In the genomic region with DNA sequence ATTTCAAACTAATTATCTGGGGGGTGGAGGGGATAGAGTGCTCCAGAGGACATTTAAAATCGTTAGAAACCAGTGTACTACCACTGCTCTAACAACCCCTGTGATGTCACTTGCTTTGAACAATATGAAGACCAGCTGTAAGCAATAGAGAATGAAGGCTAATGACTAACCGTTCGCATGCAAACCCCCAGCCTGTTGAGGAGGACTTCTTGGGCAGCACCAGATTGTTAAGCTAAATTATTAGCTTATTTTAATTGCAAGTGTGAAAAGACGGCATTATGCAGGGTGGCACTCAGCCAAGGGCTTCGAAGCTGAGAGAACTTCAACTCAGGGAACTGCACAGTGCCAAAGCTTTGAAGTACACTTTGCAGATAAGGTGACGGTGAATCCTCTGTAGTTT, we compare ENCODE assay signal across 10 mouse cellular contexts.
DNase-seq lines count a peak whose midpoint lies in the region; ATAC-seq and TF ChIP-seq lines count a peak whose summit lies in the region.
"Had no signal": no experiment of that assay in that cellular context is flagged by ENCODE, and none has a peak within 500 bp of the region (broad histone marks: within the 10 kb centered on the region; RNA-seq: fewer than 3 reads in every experiment).

No protein-coding gene starts in this region.

- no peak overlapping the region for H3K9ac ChIP-seq in kidney, embryonic 15.5 days
- no peak overlapping the region for H3K9ac ChIP-seq in forebrain, embryonic 13.5 days
- H3K9ac ChIP-seq: heart, embryonic 15.5 days; lung, embryonic 15.5 days had no signal

- TF ChIP-seq POLR2A in kidney, adult 2 months (IDR thresholded peaks at IDR 0.05; ENCODE audit: low read depth, low read length): no peak

- H3K36me3 ChIP-seq in kidney, adult 2 months (ENCODE audit: control insufficient read depth, insufficient read depth, low read length): no peaks in the 10 kb centered on the region
- H3K36me3 ChIP-seq in kidney, embryonic 15.5 days: no peaks in the 10 kb centered on the region
- no peaks in the 10 kb centered on the region for H3K36me3 ChIP-seq in forebrain, embryonic 13.5 days (ENCODE audit: poor library complexity, severe bottlenecking)
- H3K36me3 ChIP-seq: heart, embryonic 15.5 days; lung, embryonic 15.5 days had no signal

- peak; percentile 53 for DNase-seq in kidney, adult 2 months
- DNase-seq in heart, postnatal 10 days: peak; percentile 29 to 40
- DNase-seq in left cerebral cortex, postnatal 14 days (ENCODE audit: low spot score in 2 of 2): peak; percentile 22 to 57
- DNase-seq in urinary bladder, adult 2 months (ENCODE audit: low spot score): no peak
- DNase-seq in urinary bladder, postnatal 36 days (ENCODE audit: low spot score in 2 of 2): no peak
- no peak for DNase-seq in ovary, postnatal 10 days (ENCODE audit: low spot score)

- TF ChIP-seq CTCF in kidney, adult 2 months (conservative IDR thresholded peaks at IDR 0.05; ENCODE audit: insufficient read depth, insufficient read length, low read depth, low read length): no peak

- peaks cover 7% of the 10 kb centered on the region; the same call in 1 of the 2 replicates for H3K4me1 ChIP-seq in kidney, adult 2 months (ENCODE audit: control insufficient read depth, insufficient read depth, low read length)
- peaks cover 21% of the 10 kb centered on the region for H3K4me1 ChIP-seq in kidney, embryonic 15.5 days
- peaks cover 38% of the 10 kb centered on the region for H3K4me1 ChIP-seq in forebrain, embryonic 13.5 days

- H3K9me3 ChIP-seq in kidney, embryonic 15.5 days (replicated peaks): no peaks in the 10 kb centered on the region
- H3K9me3 ChIP-seq in forebrain, embryonic 13.5 days (replicated peaks): no peaks in the 10 kb centered on the region
- H3K9me3 ChIP-seq: heart, embryonic 15.5 days; lung, embryonic 15.5 days had no signal

- WGBS in kidney, adult 2 months: 30% methylated on average over 6 of the region's 6 CpGs
- 43% methylated on average over 6 of the region's 6 CpGs for WGBS in kidney, embryonic 15.5 days
- 11% methylated on average over 6 of the region's 6 CpGs for whole genome bisulfite sequencing in forebrain, embryonic 13.5 days

- no peak overlapping the region for H3K27ac ChIP-seq in kidney, adult 2 months (ENCODE audit: insufficient read depth, low read depth, low read length)
- no peak overlapping the region for H3K27ac ChIP-seq in kidney, embryonic 15.5 days
- H3K27ac ChIP-seq in forebrain, embryonic 13.5 days: no peak overlapping the region
- H3K27ac ChIP-seq: heart, embryonic 15.5 days; lung, embryonic 15.5 days had no signal

- ATAC-seq in kidney, embryonic 15.5 days (replicated peaks; ENCODE audit: low FRiP score): no peak
- peak; percentile 94 for ATAC-seq in forebrain, embryonic 13.5 days

- no peaks in the 10 kb centered on the region; the same call in 1 of the 2 replicates for H3K27me3 ChIP-seq in kidney, adult 2 months (replicated peaks; ENCODE audit: control insufficient read depth, insufficient read depth, low read length)
- no peaks in the 10 kb centered on the region for H3K27me3 ChIP-seq in kidney, embryonic 15.5 days
- no peaks in the 10 kb centered on the region for H3K27me3 ChIP-seq in forebrain, embryonic 13.5 days
- H3K27me3 ChIP-seq: heart, embryonic 15.5 days; lung, embryonic 15.5 days had no signal

- H3K4me2 ChIP-seq in kidney, embryonic 15.5 days: no peak overlapping the region
- H3K4me2 ChIP-seq in forebrain, embryonic 13.5 days: no peak overlapping the region
- H3K4me2 ChIP-seq: heart, embryonic 15.5 days; lung, embryonic 15.5 days had no signal

- intact Hi-C loops in heart, postnatal 10 days (cut with DNase I): no loop called here
- intact Hi-C loops in left cerebral cortex, postnatal 14 days (cut with DNase I): no loop called here

- H3K4me3 ChIP-seq in kidney, adult 2 months (ENCODE audit: insufficient read depth, low read depth, low read length): no peak overlapping the region
- H3K4me3 ChIP-seq in kidney, embryonic 15.5 days (replicated peaks): no peak overlapping the region
- no peak overlapping the region for H3K4me3 ChIP-seq in forebrain, embryonic 13.5 days
- H3K4me3 ChIP-seq: heart, embryonic 15.5 days; lung, embryonic 15.5 days had no signal

Comparison
In these comparisons a context has a peak if more than half of its experiments do, and no peak if none do; other contexts are left out.
1. DNase-seq: peak in kidney, adult 2 months (single experiment), heart, postnatal 10 days (2 of 2) and left cerebral cortex, postnatal 14 days (2 of 2); none in urinary bladder, adult 2 months (single experiment), urinary bladder, postnatal 36 days (0 of 2) and ovary, postnatal 10 days (single experiment).